Mouse (Mus musculus) cerebellum, postnatal 4 days (tissue): Measurements from ENCODE around the gene Stard8.
A peak's percentile ranks its signal among the peaks of the same experiment; 100 is the strongest.
"Not testable (repeated sequence)": the region's sequence is repeated elsewhere in the genome, so short reads cannot be mapped to it uniquely, and the experiment has no call there.

Experiments
- DNase-seq, 2 experiments: peaks; one replicate each; pipeline ENCODE4 v3.0.0; 2022; ENCODE audit warnings: low spot score in 2 of 2, mixed read lengths in 1 of 2

The Stard8 gene

GRCm38 (mm10) chrX:99003046-99003445, at the start of gene Stard8:
Gene Stard8, plus strand, starts transcription at chrX:99003248.
- no peak for DNase-seq

- DNase-seq, result no peak
Observed at GRCm38 (mm10) chrX:98953941-98954340, 49.1 kb upstream of the Stard8 start.

- DNase-seq, result no peak
Observed at GRCm38 (mm10) chrX:98958287-98958686, 44.8 kb upstream of the Stard8 start.

- no peak for DNase-seq
Observed at GRCm38 (mm10) chrX:98959050-98959449, 44.0 kb upstream of the Stard8 start.

GRCm38 (mm10) chrX:98963742-98964141, 39.3 kb upstream of the Stard8 start:
- DNase-seq, result no peak

- DNase-seq, result no peak
Observed at GRCm38 (mm10) chrX:98964513-98964912, 38.5 kb upstream of the Stard8 start.

- not testable (repeated sequence) for DNase-seq
Observed at GRCm38 (mm10) chrX:98986611-98987010, 16.4 kb upstream of the Stard8 start.

- DNase-seq, result peak in 1 of 2 experiments; percentile 47
Observed at GRCm38 (mm10) chrX:98989574-98989973, 13.5 kb upstream of the Stard8 start.

GRCm38 (mm10) chrX:99002065-99002464, 983 bp upstream of the Stard8 start:
- DNase-seq, result no peak

- DNase-seq, result no peak
Observed at GRCm38 (mm10) chrX:99010581-99010980, 7.5 kb downstream of the Stard8 start.

- DNase-seq, result no peak
Observed at GRCm38 (mm10) chrX:99011281-99011680, 8.2 kb downstream of the Stard8 start.

- no peak for DNase-seq
Observed at GRCm38 (mm10) chrX:99012486-99012885, 9.4 kb downstream of the Stard8 start.

GRCm38 (mm10) chrX:99015705-99016104, 12.7 kb downstream of the Stard8 start:
- DNase-seq, result no peak

- no peak for DNase-seq
Observed at GRCm38 (mm10) chrX:99016987-99017386, 13.9 kb downstream of the Stard8 start.

- no peak for DNase-seq
Observed at GRCm38 (mm10) chrX:99017874-99018273, 14.8 kb downstream of the Stard8 start.

- no peak for DNase-seq
Observed at GRCm38 (mm10) chrX:99019303-99019702, 16.3 kb downstream of the Stard8 start.

- no peak for DNase-seq
Observed at GRCm38 (mm10) chrX:99020215-99020614, 17.2 kb downstream of the Stard8 start.

GRCm38 (mm10) chrX:99021593-99021992, 18.5 kb downstream of the Stard8 start:
- DNase-seq, result no peak

GRCm38 (mm10) chrX:99023951-99024350, 20.9 kb downstream of the Stard8 start:
- no peak for DNase-seq

- no peak for DNase-seq
Observed at GRCm38 (mm10) chrX:99035407-99035806, 32.4 kb downstream of the Stard8 start.

- peak; percentile 20 to 51 for DNase-seq
Observed at GRCm38 (mm10) chrX:99042451-99042951, 39.5 kb downstream of the Stard8 start.

- DNase-seq, result no peak
Observed at GRCm38 (mm10) chrX:99043275-99043674, 40.2 kb downstream of the Stard8 start.

- DNase-seq, result no peak
Observed at GRCm38 (mm10) chrX:99043739-99044138, 40.7 kb downstream of the Stard8 start.

- DNase-seq, result no peak
Observed at GRCm38 (mm10) chrX:99045315-99045714, 42.3 kb downstream of the Stard8 start.
